Mouse (Mus musculus) urinary bladder, postnatal 4 days (tissue): ENCODE measurements around the gene Rce1.
"Not testable (repeated sequence)": the region's sequence is repeated elsewhere in the genome, so short reads cannot be mapped to it uniquely, and the experiment has no call there.

Experiments used
- DNase-seq, 2 experiments: peaks; one replicate each; pipeline ENCODE4 v3.0.0; 2021 to 2022; ENCODE audit warnings: low spot score in 2 of 2

Gene Rce1

GRCm38 (mm10) chr19:4613464-4614304 lies 11.8 kb downstream of the Rce1 start:
- DNase-seq, result no peak

- DNase-seq, result no peak
Measured at GRCm38 (mm10) chr19:4612181-4612961, 13.1 kb downstream of the Rce1 start.

- DNase-seq, result no peak
Measured at GRCm38 (mm10) chr19:4610109-4610508, 15.3 kb downstream of the Rce1 start.

GRCm38 (mm10) chr19:4608511-4608910 lies 16.9 kb downstream of the Rce1 start:
- no peak for DNase-seq

GRCm38 (mm10) chr19:4607406-4607805 lies 18.0 kb downstream of the Rce1 start:
- DNase-seq, result no peak

GRCm38 (mm10) chr19:4605654-4606053 lies 19.8 kb downstream of the Rce1 start:
- no peak for DNase-seq

GRCm38 (mm10) chr19:4603801-4604723 lies 21.4 kb downstream of the Rce1 start:
- DNase-seq, result no peak

GRCm38 (mm10) chr19:4602459-4602858 lies 23.0 kb downstream of the Rce1 start:
- DNase-seq, result no peak

- DNase-seq, result no peak
Measured at GRCm38 (mm10) chr19:4596071-4596470, 29.4 kb downstream of the Rce1 start.

GRCm38 (mm10) chr19:4593792-4594522 lies 31.5 kb downstream of the Rce1 start:
- DNase-seq, result no peak

- DNase-seq, result no peak
Measured at GRCm38 (mm10) chr19:4590025-4590424, 35.4 kb downstream of the Rce1 start.

- DNase-seq, result no peak
Measured at GRCm38 (mm10) chr19:4589081-4589480, 36.4 kb downstream of the Rce1 start.

- DNase-seq, result no peak
Measured at GRCm38 (mm10) chr19:4588430-4588829, 37.0 kb downstream of the Rce1 start.

GRCm38 (mm10) chr19:4587426-4587825 lies 38.0 kb downstream of the Rce1 start:
- DNase-seq, result no peak

GRCm38 (mm10) chr19:4586783-4587182 lies 38.7 kb downstream of the Rce1 start:
- DNase-seq, result not testable (repeated sequence)

- no peak for DNase-seq
Measured at GRCm38 (mm10) chr19:4583856-4584255, 41.6 kb downstream of the Rce1 start.

GRCm38 (mm10) chr19:4579296-4579695 lies 46.1 kb downstream of the Rce1 start:
- DNase-seq, result no peak

- no peak for DNase-seq
Measured at GRCm38 (mm10) chr19:4578799-4579198, 46.6 kb downstream of the Rce1 start.

GRCm38 (mm10) chr19:4573241-4573640 lies 52.2 kb downstream of the Rce1 start:
- DNase-seq, result no peak
